Mouse (Mus musculus) MEL (cell line): ENCODE measurements around the gene Sgca. TPM values are rescaled to one million over a fixed set of nuclear protein-coding genes. Genes with fewer than 3 reads are reported as not detected.

Experiments used
- DNase-seq: peaks from one replicate; pipeline ENCODE4 v3.0.0; 2011; ENCODE audit warnings: low read depth, low spot score
- H3K27ac ChIP-seq: 2 replicates; pipeline ENCODE4 v1.5.1; 2012; ENCODE audit warnings: low read depth, mild to moderate bottlenecking, control low read depth, low read length, moderate library complexity; ENCODE audit not compliant: control insufficient read depth
- H3K27me3 ChIP-seq, 2 experiments: fragments of 150-350 bp in 1 of 2; sonication (generic) in 1 of 2; 2 replicates each; pipeline ENCODE4 v1.6.1; 2012; ENCODE audit warnings: low read length in 2 of 2, mild to moderate bottlenecking in 2 of 2, improper control_type of control experiment in 1 of 2, moderate library complexity in 1 of 2; ENCODE audit not compliant: insufficient read depth in 2 of 2, control insufficient read depth in 1 of 2
- H3K36me3 ChIP-seq, 2 experiments: 2 replicates each; pipeline ENCODE4 v1.6.1; 2012 to 2014; ENCODE audit warnings: low read length in 2 of 2, improper control_type of control experiment in 1 of 2, inconsistent platforms in 1 of 2, mild to moderate bottlenecking in 1 of 2; ENCODE audit not compliant: insufficient read depth in 2 of 2, control insufficient read depth in 1 of 2
- H3K4me1 ChIP-seq, 2 experiments: fragments of 150-350 bp in 1 of 2; sonication (generic) in 1 of 2; 2 replicates each; pipeline ENCODE4 v1.6.1; 2012; ENCODE audit warnings: low read length in 2 of 2, improper control_type of control experiment in 1 of 2, mild to moderate bottlenecking in 1 of 2; ENCODE audit not compliant: insufficient read depth in 2 of 2, control insufficient read depth in 1 of 2
- H3K4me3 ChIP-seq, 2 experiments: fragments of 150-350 bp in 1 of 2; sonication (generic) in 1 of 2; 2 replicates each; pipeline ENCODE4 v1.5.1; 2012; ENCODE audit warnings: low read depth in 2 of 2, low read length in 2 of 2, mild to moderate bottlenecking in 2 of 2, moderate library complexity in 2 of 2, control low read depth in 1 of 2, improper control_type of control experiment in 1 of 2; ENCODE audit not compliant: control insufficient read depth in 1 of 2, insufficient read depth in 1 of 2
- H3K79me2 ChIP-seq: 2 replicates; pipeline ENCODE4 v1.6.1; 2012; ENCODE audit warnings: mild to moderate bottlenecking, low read length, moderate library complexity; ENCODE audit not compliant: control insufficient read depth, poor library complexity, insufficient read depth
- H3K9ac ChIP-seq: 2 replicates; pipeline ENCODE4 v1.6.1; 2012; ENCODE audit warnings: low read depth, mild to moderate bottlenecking, control low read depth, low read length, moderate library complexity; ENCODE audit not compliant: control insufficient read depth, poor library complexity, severe bottlenecking
- H3K9me3 ChIP-seq: fragments of 150-350 bp; sonication (generic); replicated peaks from 2 replicates; pipeline ENCODE4 v1.6.1; 2012; ENCODE audit warnings: mild to moderate bottlenecking, low read length, improper control_type of control experiment, moderate library complexity; ENCODE audit not compliant: insufficient read depth
- BHLHE40 ChIP-seq: IDR thresholded peaks from 2 replicates; pipeline ENCODE4 v1.6.1; 2012; ENCODE audit warnings: low read depth, mild to moderate bottlenecking, inconsistent platforms, low read length, improper control_type of control experiment, borderline replicate concordance
- ELF1 ChIP-seq: IDR thresholded peaks from 2 replicates; pipeline ENCODE4 v1.6.1; 2014; ENCODE audit warnings: low read depth, mild to moderate bottlenecking, inconsistent platforms, low read length, improper control_type of control experiment, moderate library complexity
- ETS1 ChIP-seq: IDR thresholded peaks from 2 replicates; pipeline ENCODE4 v1.6.1; 2012; ENCODE audit warnings: low read depth, mild to moderate bottlenecking, inconsistent platforms, low read length, improper control_type of control experiment, moderate library complexity
- GATA1 ChIP-seq: IDR thresholded peaks from 2 replicates; pipeline ENCODE4 v1.6.1; 2011; ENCODE audit warnings: low read depth, low read length, improper control_type of control experiment
- HCFC1 ChIP-seq: IDR thresholded peaks from 2 replicates; pipeline ENCODE4 v1.6.1; 2012; ENCODE audit warnings: low read depth, mild to moderate bottlenecking, inconsistent platforms, low read length, improper control_type of control experiment, moderate library complexity
- MAX ChIP-seq: IDR thresholded peaks from 2 replicates; pipeline ENCODE4 v1.6.1; 2011; ENCODE audit warnings: low read length, improper control_type of control experiment
- MYB ChIP-seq: IDR thresholded peaks from 2 replicates; pipeline ENCODE4 v1.6.1; 2011; ENCODE audit warnings: mild to moderate bottlenecking, low read depth, low read length, improper control_type of control experiment
- MYC ChIP-seq: IDR thresholded peaks from 2 replicates; pipeline ENCODE4 v1.6.1; 2011; ENCODE audit warnings: low read depth, mild to moderate bottlenecking, low read length, improper control_type of control experiment, moderate library complexity
- POLR2A ChIP-seq, 2 experiments: IDR thresholded peaks; 2 replicates each; pipeline ENCODE4 v1.6.1; 2011 to 2012; ENCODE audit warnings: low read length in 2 of 2, mild to moderate bottlenecking in 2 of 2, control low read depth in 1 of 2, improper control_type of control experiment in 1 of 2, low read depth in 1 of 2, moderate library complexity in 1 of 2; ENCODE audit not compliant: control insufficient read depth in 1 of 2, insufficient read depth in 1 of 2, poor library complexity in 1 of 2
- POLR2AphosphoS5 ChIP-seq: IDR thresholded peaks from 2 replicates; pipeline ENCODE4 v1.6.1; 2012; ENCODE audit warnings: low read depth, borderline replicate concordance, mild to moderate bottlenecking, inconsistent platforms, low read length, moderate library complexity, mixed read lengths
- RAD21 ChIP-seq: IDR thresholded peaks from 2 replicates; pipeline ENCODE4 v1.6.1; 2011; ENCODE audit warnings: mild to moderate bottlenecking, low read depth, low read length, improper control_type of control experiment
- SIN3A ChIP-seq: IDR thresholded peaks from 2 replicates; pipeline ENCODE4 v1.6.1; 2012; ENCODE audit warnings: low read length, improper control_type of control experiment, inconsistent platforms
- SMC3 ChIP-seq: IDR thresholded peaks from 2 replicates; pipeline ENCODE4 v1.6.1; 2011; ENCODE audit warnings: low read depth, low read length, improper control_type of control experiment
- TAL1 ChIP-seq: IDR thresholded peaks from 2 replicates; pipeline ENCODE4 v1.6.1; 2012; ENCODE audit warnings: mild to moderate bottlenecking, inconsistent platforms, low read length, moderate library complexity, mixed read lengths
- TBP ChIP-seq: IDR thresholded peaks from 2 replicates; pipeline ENCODE4 v1.8.0; 2011; ENCODE audit warnings: low read depth, low read length, improper control_type of control experiment
- TCF12 ChIP-seq: IDR thresholded peaks from 2 replicates; pipeline ENCODE4 v1.6.1; 2014; ENCODE audit warnings: low read depth, mild to moderate bottlenecking, inconsistent platforms, low read length, improper control_type of control experiment, moderate library complexity
- UBTF ChIP-seq: IDR thresholded peaks from 2 replicates; pipeline ENCODE4 v1.6.1; 2012; ENCODE audit warnings: low read depth, mild to moderate bottlenecking, inconsistent platforms, low read length, improper control_type of control experiment, moderate library complexity, borderline replicate concordance; ENCODE audit not compliant: insufficient read depth
- USF1 ChIP-seq: IDR thresholded peaks from 2 replicates; pipeline ENCODE4 v1.6.1; 2014; ENCODE audit warnings: low read depth, mild to moderate bottlenecking, inconsistent platforms, low read length, improper control_type of control experiment, moderate library complexity
- USF2 ChIP-seq, 2 experiments: IDR thresholded peaks; 2 replicates each; pipeline ENCODE4 v1.6.1; 2011 to 2012; ENCODE audit warnings: improper control_type of control experiment in 2 of 2, low read length in 2 of 2, borderline replicate concordance in 1 of 2, inconsistent platforms in 1 of 2, low read depth in 1 of 2, mild to moderate bottlenecking in 1 of 2; ENCODE audit not compliant: insufficient read depth in 1 of 2
- ZMIZ1 ChIP-seq: IDR thresholded peaks from 2 replicates; pipeline ENCODE4 v1.6.1; 2012; ENCODE audit warnings: low read depth, mild to moderate bottlenecking, inconsistent platforms, low read length, improper control_type of control experiment, moderate library complexity
- ZNF384 ChIP-seq: IDR thresholded peaks from 2 replicates; pipeline ENCODE4 v1.6.1; 2012; ENCODE audit warnings: low read depth, mild to moderate bottlenecking, inconsistent platforms, low read length, improper control_type of control experiment
- polyA plus RNA-seq, 2 experiments: library from polyadenylated mRNA; stranded (reverse) in 1 of 2; unstranded in 1 of 2; fragments of >175 nt in 1 of 2; fragments of >200 nt in 1 of 2; gene quantifications; 2 replicates each; pipeline versions ENCODE4 v1.2.1 to v1.2.4; 2012; ENCODE audit warnings: low replicate concordance in 2 of 2, low read depth in 1 of 2; ENCODE audit not compliant: insufficient read length in 2 of 2, insufficient read depth in 1 of 2, missing spikeins in 1 of 2
- total RNA-seq: library from RNA; depleted of rRNA; stranded (reverse); fragments of 300-350 nt; gene quantifications from 2 replicates; pipeline ENCODE4 v1.2.3, GENCODE M21; 2012

Gene Sgca
- total and polyA plus RNA-seq, 3 experiments, result not detected

DNA sequence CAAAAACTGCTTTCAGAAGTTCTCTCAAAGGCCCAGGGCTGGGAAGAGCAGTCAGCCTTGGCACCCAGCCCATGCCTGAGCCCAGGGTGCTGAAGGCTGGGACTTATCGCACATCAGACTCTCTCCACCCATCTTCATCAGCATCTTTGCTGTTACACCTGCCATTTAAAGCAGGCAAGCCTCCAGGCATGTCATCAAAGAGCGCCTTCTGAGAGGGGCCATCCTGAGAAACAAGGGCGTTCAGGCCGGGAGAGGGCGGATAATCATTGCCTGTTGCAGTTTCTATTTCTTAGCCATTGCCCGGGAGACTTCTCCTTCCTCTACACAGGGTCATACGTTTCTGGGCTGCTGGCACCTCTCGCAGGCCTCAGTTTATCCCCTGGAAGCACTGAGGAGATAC, 11.7 kb upstream of the Sgca start (continued):
- peak; percentile 73 for TF ChIP-seq GATA1
- no peak for TF ChIP-seq RAD21

DNA sequence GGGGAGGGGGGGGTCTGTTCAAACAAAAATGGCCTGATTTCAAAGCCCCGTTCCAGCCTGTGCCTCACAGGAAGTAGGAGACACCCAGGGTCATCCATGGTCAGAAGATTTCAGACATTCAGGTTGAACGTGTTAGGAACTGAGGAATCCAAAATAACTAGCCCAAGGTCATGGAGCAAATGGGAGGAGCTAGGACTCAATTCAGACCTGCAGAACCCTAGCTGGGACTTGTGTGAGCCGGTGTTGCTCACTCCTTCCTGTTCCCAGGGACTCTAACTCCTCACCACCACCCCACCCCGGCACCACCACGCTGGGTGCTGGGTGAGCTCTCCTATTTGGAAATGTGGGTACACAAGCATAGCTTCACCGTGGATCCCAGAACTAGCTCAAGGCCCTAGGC, 11.2 kb upstream of the Sgca start:
- H3K36me3 ChIP-seq, result peaks cover 0 to 22% of the 10 kb centered on the region in 2 experiments; a peak in 2 of 4 replicates
- H3K27ac ChIP-seq, result peak overlapping the region; percentile 61
- TF ChIP-seq UBTF (no peak), RAD21 (no peak), BHLHE40 (no peak), POLR2AphosphoS5 (no peak), USF1 (no peak), TBP (no peak), USF2 (IDR thresholded peaks at IDR 0.05; ENCODE audit: borderline replicate concordance in 1 of 2, insufficient read depth in 1 of 2, low read depth in 1 of 2, low read length in 2 of 2) (no peak), MYB (no peak), MAX (no peak), HCFC1 (no peak), SMC3 (no peak), TAL1 (no peak), ZMIZ1 (no peak), ZNF384 (no peak), POLR2A (IDR thresholded peaks at IDR 0.05; ENCODE audit: control insufficient read depth in 1 of 2, insufficient read depth in 1 of 2, low read depth in 1 of 2, low read length in 2 of 2, poor library complexity in 1 of 2) (no peak), SIN3A (no peak), ELF1 (no peak)
- no peak for DNase-seq
- H3K4me3 ChIP-seq, result no peak overlapping the region
- peak overlapping the region; percentile 30 for H3K9ac ChIP-seq
- no peaks in the 10 kb centered on the region for H3K9me3 ChIP-seq
- peaks cover 13 to 26% of the 10 kb centered on the region in 2 experiments for H3K4me1 ChIP-seq
- peaks cover 25% of the 10 kb centered on the region for H3K79me2 ChIP-seq
- H3K27me3 ChIP-seq, result no peaks in the 10 kb centered on the region

DNA sequence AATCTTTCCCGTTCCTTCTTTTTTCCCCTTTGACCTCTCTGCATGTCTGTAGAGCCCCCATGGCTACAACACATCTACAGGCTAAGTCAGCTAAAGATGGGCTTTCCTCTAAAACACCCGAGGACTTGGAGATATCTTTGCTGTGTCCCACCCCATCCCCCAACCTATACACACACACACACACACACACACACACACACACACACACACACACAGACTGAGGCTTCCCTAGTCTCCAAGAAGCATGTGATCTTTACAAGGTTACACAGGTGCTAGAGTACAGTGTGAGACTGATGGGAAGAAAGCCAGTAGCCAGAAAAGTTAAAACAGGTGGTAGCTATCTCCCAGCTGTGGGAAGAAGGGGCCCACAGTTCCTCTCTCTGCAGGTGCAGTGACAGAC, 10.3 kb upstream of the Sgca start:
- Histone ChIP-seq H3K36me3 (peaks cover 0 to 22% of the 10 kb centered on the region in 2 experiments; a peak in 2 of 4 replicates), H3K79me2 (peaks cover 16% of the 10 kb centered on the region), H3K4me3 (no peak overlapping the region), H3K4me1 (peaks cover 13 to 26% of the 10 kb centered on the region in 2 experiments), H3K27me3 (no peaks in the 10 kb centered on the region), H3K9ac (no peak overlapping the region), H3K27ac (no peak overlapping the region), H3K9me3 (no peaks in the 10 kb centered on the region)
- TF ChIP-seq MYC (no peak), TCF12 (peak; percentile 50), ETS1 (peak; percentile 58)
- DNase-seq, result no peak
